Mouse (Mus musculus) ES-E14 (cell line): ENCODE data around the gene Daxx.

Source experiments
- CHD2 ChIP-seq: IDR thresholded peaks from 2 replicates; pipeline ENCODE4 v1.6.1; 2014; ENCODE audit warnings: mild to moderate bottlenecking, low read depth, low read length, inconsistent platforms
- HCFC1 ChIP-seq: IDR thresholded peaks from 2 replicates; pipeline ENCODE4 v1.6.1; 2012; ENCODE audit warnings: low read length, inconsistent platforms, borderline replicate concordance; ENCODE audit not compliant: insufficient read depth
- MAFK ChIP-seq: IDR thresholded peaks from 2 replicates; pipeline ENCODE4 v1.6.1; 2014; ENCODE audit warnings: mild to moderate bottlenecking, low read depth, low read length, inconsistent platforms; ENCODE audit not compliant: insufficient read depth
- ZC3H11A ChIP-seq: IDR thresholded peaks from 2 replicates; pipeline ENCODE4 v1.6.1; 2012; ENCODE audit warnings: low read depth, mild to moderate bottlenecking, inconsistent platforms, low read length, borderline replicate concordance
- ZNF384 ChIP-seq: IDR thresholded peaks from 2 replicates; pipeline ENCODE4 v1.6.1; 2012; ENCODE audit warnings: low read depth, low read length, inconsistent platforms

- no peak for TF ChIP-seq ZC3H11A
- no peak for TF ChIP-seq CHD2
- TF ChIP-seq HCFC1: no peak
- no peak for TF ChIP-seq MAFK
- TF ChIP-seq ZNF384: no peak
These were observed 38.3 kb downstream of the Daxx start for GRCm38 (mm10) chr17:33947430-33948089.
